Mouse (Mus musculus) liver, embryonic 11.5 days (tissue): Measurements from ENCODE around the gene Cyp8b1. TPM values are rescaled to one million over a fixed set of nuclear protein-coding genes. Genes with fewer than 3 reads are reported as not detected.

Experiments used
- ATAC-seq: fragments of 200-750 bp; cut with Nextera tagmentation; replicated peaks from 2 replicates; pipeline ENCODE4 v1.8.0; 2017; ENCODE audit warnings: moderate number of reproducible peaks, mild to moderate bottlenecking, moderate TSS enrichment, moderate library complexity; ENCODE audit not compliant: low FRiP score
- DNase-seq: peaks from one replicate; pipeline ENCODE4 v3.0.0-alpha.2; 2017; ENCODE audit warnings: low spot score
- H3K27ac ChIP-seq: fragments of 300-500 bp; sonication (generic); 2 replicates; pipeline ENCODE4 v1.5.1; 2014; ENCODE audit warnings: mild to moderate bottlenecking, low read depth, low read length, control low read depth
- H3K27me3 ChIP-seq: fragments of 300-500 bp; sonication (generic); replicated peaks from 2 replicates; pipeline ENCODE4 v1.6.1; 2014; ENCODE audit warnings: low read length, mixed read lengths; ENCODE audit not compliant: control insufficient read depth, insufficient read depth
- H3K36me3 ChIP-seq: fragments of 300-500 bp; sonication (generic); 2 replicates; pipeline ENCODE4 v1.6.1; 2014; ENCODE audit warnings: mild to moderate bottlenecking, low read length, moderate library complexity, mixed read lengths; ENCODE audit not compliant: control insufficient read depth, insufficient read depth
- H3K4me1 ChIP-seq: fragments of 300-500 bp; sonication (generic); replicated peaks from 2 replicates; pipeline ENCODE4 v1.6.1; 2014; ENCODE audit warnings: low read length, mixed read lengths; ENCODE audit not compliant: control insufficient read depth, insufficient read depth
- H3K4me2 ChIP-seq: fragments of 300-500 bp; sonication (generic); 2 replicates; pipeline ENCODE4 v1.6.1; 2014; ENCODE audit warnings: mild to moderate bottlenecking, control low read depth, moderate library complexity
- H3K4me3 ChIP-seq: fragments of 300-500 bp; sonication (generic); 2 replicates; pipeline ENCODE4 v1.5.1; 2014; ENCODE audit warnings: low read depth, low read length, control low read depth
- H3K9ac ChIP-seq: fragments of 300-500 bp; sonication (generic); 2 replicates; pipeline ENCODE4 v1.6.1; 2014; ENCODE audit warnings: low read depth, low read length, control low read depth
- H3K9me3 ChIP-seq: fragments of 300-500 bp; sonication (generic); 2 replicates; pipeline ENCODE4 v1.6.1; 2016; ENCODE audit warnings: low read length, inconsistent platforms, mixed read lengths; ENCODE audit not compliant: control insufficient read depth
- WGBS: fragments of 180-500 bp; shearing (Covaris S2); extraction: QIAGEN DNeasy Blood & Tissue Kit; methylation state at CpG from one replicate; pipeline ENCODE4 v1.1.7; 2014; 5-methylcytosine and 5-hydroxymethylcytosine counted together
- polyA plus RNA-seq: library from polyadenylated mRNA; unstranded; fragments of >200 nt; fragmentation: Nextera tagmentation; extraction: Ambion mirVana; gene quantifications from 2 replicates; pipeline ENCODE4 v1.2.1, GENCODE M21; 2014

Cyp8b1 gene
- polyA plus RNA-seq, 1 experiment from 2014 or later: not detected

GRCm38 (mm10) chr9:121925959-121926358 is 9.9 kb upstream of the Cyp8b1 start:
- Histone ChIP-seq H3K9me3 (no peaks in the 10 kb centered on the region), H3K9ac (no peak overlapping the region), H3K27ac (no peak overlapping the region), H3K4me2 (no peak overlapping the region), H3K4me1 (no peaks in the 10 kb centered on the region), H3K27me3 (no peaks in the 10 kb centered on the region; the same call in 1 of the 2 replicates), H3K36me3 (no peaks in the 10 kb centered on the region), H3K4me3 (no peak overlapping the region)
- DNase-seq (no peak), ATAC-seq (no peak)
- 68% methylated on average over 8 of the region's 8 CpGs for WGBS

- ATAC-seq: no peak
- no peaks in the 10 kb centered on the region; the same call in 1 of the 2 replicates for H3K27me3 ChIP-seq
- H3K27ac ChIP-seq: no peak overlapping the region
- no peak overlapping the region for H3K9ac ChIP-seq
- H3K9me3 ChIP-seq: no peaks in the 10 kb centered on the region
- no peaks in the 10 kb centered on the region for H3K4me1 ChIP-seq
- no peaks in the 10 kb centered on the region for H3K36me3 ChIP-seq
- H3K4me2 ChIP-seq: no peak overlapping the region
- no peak overlapping the region for H3K4me3 ChIP-seq
- no peak for DNase-seq
- 80% methylated on average over 9 of the region's 9 CpGs for WGBS
These were observed 8.9 kb upstream of the Cyp8b1 start for GRCm38 (mm10) chr9:121924901-121925560.

- Histone ChIP-seq H3K36me3 (no peaks in the 10 kb centered on the region), H3K4me1 (no peaks in the 10 kb centered on the region), H3K4me2 (no peak overlapping the region), H3K27me3 (no peaks in the 10 kb centered on the region; the same call in 1 of the 2 replicates), H3K4me3 (no peak overlapping the region), H3K9me3 (no peaks in the 10 kb centered on the region), H3K9ac (no peak overlapping the region), H3K27ac (no peak overlapping the region)
- 78% methylated on average over 5 of the region's 5 CpGs for WGBS
- ATAC-seq (no peak), DNase-seq (no peak)
These were observed 7.8 kb upstream of the Cyp8b1 start for GRCm38 (mm10) chr9:121923906-121924305.

- Histone ChIP-seq H3K4me2 (no peak overlapping the region), H3K27ac (no peak overlapping the region), H3K4me3 (no peak overlapping the region), H3K9ac (no peak overlapping the region), H3K9me3 (no peaks in the 10 kb centered on the region), H3K4me1 (no peaks in the 10 kb centered on the region), H3K27me3 (no peaks in the 10 kb centered on the region; the same call in 1 of the 2 replicates), H3K36me3 (no peaks in the 10 kb centered on the region)
- DNase-seq (no peak), ATAC-seq (no peak)
- 72% methylated on average over 8 of the region's 8 CpGs for whole genome bisulfite sequencing
These were observed 7.3 kb upstream of the Cyp8b1 start for GRCm38 (mm10) chr9:121923443-121923842.

- ATAC-seq (no peak), DNase-seq (no peak)
- 65% methylated on average over 10 of the region's 10 CpGs for WGBS
- H3K9ac ChIP-seq: no peak overlapping the region
- no peaks in the 10 kb centered on the region for H3K27me3 ChIP-seq
- no peaks in the 10 kb centered on the region for H3K9me3 ChIP-seq
- H3K36me3 ChIP-seq: no peaks in the 10 kb centered on the region
- H3K4me1 ChIP-seq: no peaks in the 10 kb centered on the region
- H3K27ac ChIP-seq: no peak overlapping the region
- H3K4me3 ChIP-seq: no peak overlapping the region
- no peak overlapping the region for H3K4me2 ChIP-seq
These were observed 3.0 kb upstream of the Cyp8b1 start for GRCm38 (mm10) chr9:121919027-121919501.

GRCm38 (mm10) chr9:121915056-121915455 is 1.0 kb downstream of the Cyp8b1 start:
- no peak overlapping the region for H3K27ac ChIP-seq
- 80% methylated on average over 10 of the region's 10 CpGs for WGBS

GRCm38 (mm10) chr9:121914226-121914757 is 1.8 kb downstream of the Cyp8b1 start:
- no peak for DNase-seq
- no peaks in the 10 kb centered on the region for H3K4me1 ChIP-seq
- no peak for ATAC-seq
- H3K4me2 ChIP-seq: no peak overlapping the region
- no peaks in the 10 kb centered on the region for H3K9me3 ChIP-seq
- 75% methylated on average over 8 of the region's 8 CpGs for WGBS
- H3K9ac ChIP-seq: no peak overlapping the region
- no peak overlapping the region for H3K27ac ChIP-seq
- H3K27me3 ChIP-seq: no peaks in the 10 kb centered on the region
- no peak overlapping the region for H3K4me3 ChIP-seq
- no peaks in the 10 kb centered on the region for H3K36me3 ChIP-seq

More at GRCm38 (mm10) chr9:121915056-121915455, 1.0 kb downstream of the Cyp8b1 start:
- Histone ChIP-seq H3K27me3 (no peaks in the 10 kb centered on the region), H3K36me3 (no peaks in the 10 kb centered on the region), H3K4me3 (no peak overlapping the region), H3K9me3 (no peaks in the 10 kb centered on the region), H3K9ac (no peak overlapping the region), H3K4me1 (no peaks in the 10 kb centered on the region), H3K4me2 (no peak overlapping the region)
- ATAC-seq: no peak
- DNase-seq: no peak

GRCm38 (mm10) chr9:121912786-121913185 is 3.3 kb downstream of the Cyp8b1 start:
- Histone ChIP-seq H3K4me2 (no peak overlapping the region), H3K9ac (no peak overlapping the region), H3K4me1 (no peaks in the 10 kb centered on the region), H3K27ac (no peak overlapping the region), H3K4me3 (no peak overlapping the region), H3K27me3 (no peaks in the 10 kb centered on the region), H3K36me3 (no peaks in the 10 kb centered on the region), H3K9me3 (no peaks in the 10 kb centered on the region)
- no peak for ATAC-seq
- WGBS: 76% methylated on average over 4 of the region's 4 CpGs
- no peak for DNase-seq

GRCm38 (mm10) chr9:121911196-121911595 is 4.9 kb downstream of the Cyp8b1 start:
- ATAC-seq (no peak), DNase-seq (no peak)
- Histone ChIP-seq H3K4me1 (no peaks in the 10 kb centered on the region), H3K4me3 (no peak overlapping the region), H3K27me3 (no peaks in the 10 kb centered on the region), H3K36me3 (no peaks in the 10 kb centered on the region), H3K4me2 (no peak overlapping the region), H3K27ac (no peak overlapping the region), H3K9ac (no peak overlapping the region), H3K9me3 (no peaks in the 10 kb centered on the region)
- 85% methylated on average over 7 of the region's 7 CpGs for WGBS
